Mouse (Mus musculus) testis, adult 2 months (tissue): ENCODE results near the gene Jagn1.
A peak's percentile ranks its signal among the peaks of the same experiment; 100 is the strongest.

Source experiments
- CTCF ChIP-seq: fragments of 200-500 bp; IDR thresholded peaks from 2 replicates; pipeline ENCODE4 v1.5.1; 2012; ENCODE audit warnings: low read depth, mild to moderate bottlenecking, inconsistent platforms, low read length, moderate library complexity; ENCODE audit not compliant: control insufficient read depth, insufficient read depth, insufficient replicate concordance
- POLR2A ChIP-seq: fragments of 200-500 bp; IDR thresholded peaks from 2 replicates; pipeline ENCODE4 v1.6.1; 2012; ENCODE audit warnings: low read depth, mild to moderate bottlenecking, inconsistent platforms, low read length, moderate library complexity; ENCODE audit not compliant: control insufficient read depth

GRCm38 (mm10) chr6:113419199-113419587 lies 23.2 kb upstream of the Jagn1 start, which contains the start of gene Rpusd3:
- no peak for TF ChIP-seq CTCF
- peak; percentile 61; the same call in 1 of the 2 replicates for TF ChIP-seq POLR2A
